Mouse (Mus musculus) CD4-positive, CD25-positive, alpha-beta regulatory T cell, adult 2 months (primary cell): ENCODE measurements around the gene Ankrd33b.
A peak's percentile ranks its signal among the peaks of the same experiment; 100 is the strongest.

Experiments
- DNase-seq: peaks from one replicate; pipeline ENCODE4 v3.0.0-alpha.2; 2012; ENCODE audit warnings: low read depth, low spot score

Gene Ankrd33b

DNA sequence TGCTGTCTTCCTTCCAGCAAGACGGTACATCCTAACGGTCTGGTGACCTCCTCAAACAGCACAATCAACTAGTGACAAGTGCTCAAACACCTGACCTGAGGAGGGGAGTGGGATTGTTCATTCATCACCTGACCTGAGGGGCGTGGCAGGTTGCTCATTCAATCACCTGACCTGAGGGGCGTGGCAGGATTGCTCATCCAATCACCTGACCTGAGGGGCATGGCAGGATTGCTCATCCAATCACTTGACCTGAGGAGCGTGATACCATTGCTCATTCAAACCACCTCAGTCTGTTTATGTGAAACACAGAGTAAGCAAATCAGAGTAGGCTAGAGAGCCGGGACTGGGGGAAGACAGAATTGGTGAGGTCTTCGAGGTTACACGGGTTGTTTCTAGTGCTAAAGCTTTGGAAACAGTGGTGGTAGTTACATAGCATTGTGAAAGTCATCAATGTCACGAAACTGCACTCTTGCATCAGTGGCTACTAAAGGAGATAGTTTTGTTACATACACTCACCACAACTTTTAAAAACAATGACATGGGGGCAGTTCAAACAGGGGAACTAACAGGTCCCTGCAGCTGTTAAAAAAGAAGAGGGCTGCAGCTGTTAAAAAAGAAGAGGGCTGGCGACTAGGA lies 28.8 kb downstream of the Ankrd33b start:
- no peak for DNase-seq

DNA sequence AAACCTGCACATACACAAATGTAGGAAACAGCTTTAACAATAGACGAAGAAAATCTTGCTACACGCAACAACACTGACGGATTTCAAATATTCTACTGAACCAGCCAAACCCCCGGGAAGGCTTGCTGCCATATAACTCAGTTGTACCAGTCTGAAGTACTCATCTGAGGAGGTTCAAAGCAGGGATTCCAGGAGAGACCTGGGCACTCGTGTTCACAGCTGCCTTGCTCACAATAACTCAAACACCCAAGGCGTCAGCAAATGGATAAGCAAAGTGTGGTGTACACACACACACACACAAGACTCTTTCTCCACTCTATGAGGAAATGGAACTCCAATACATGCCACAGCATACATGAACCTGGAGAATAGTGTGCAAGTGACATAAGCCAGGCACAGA lies 29.5 kb downstream of the Ankrd33b start:
- no peak for DNase-seq

GRCm38 (mm10) chr15:31337192-31337741 lies 30.3 kb downstream of the Ankrd33b start:
- DNase-seq, result no peak

- DNase-seq, result no peak
Observed at GRCm38 (mm10) chr15:31336685-31337084, 30.8 kb downstream of the Ankrd33b start.

DNA sequence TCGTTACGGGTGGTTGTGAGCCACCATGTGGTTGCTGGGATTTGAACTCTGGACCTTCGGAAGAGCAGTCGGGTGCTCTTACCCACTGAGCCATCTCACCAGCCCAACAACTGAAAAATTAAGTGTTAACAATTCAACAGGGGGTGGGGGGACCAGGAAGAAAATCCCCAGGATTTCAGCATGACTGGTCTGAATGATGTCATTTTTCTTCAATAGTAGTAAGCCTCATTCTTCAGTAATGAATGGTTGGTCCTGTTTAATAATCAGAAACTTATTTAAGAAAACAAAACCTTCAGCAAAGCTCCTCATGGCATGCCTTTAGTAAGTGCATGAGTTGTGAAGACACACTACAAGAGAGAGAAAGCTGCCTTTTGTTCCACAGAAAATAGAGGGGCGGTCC lies 32.7 kb downstream of the Ankrd33b start:
- no peak for DNase-seq

DNA sequence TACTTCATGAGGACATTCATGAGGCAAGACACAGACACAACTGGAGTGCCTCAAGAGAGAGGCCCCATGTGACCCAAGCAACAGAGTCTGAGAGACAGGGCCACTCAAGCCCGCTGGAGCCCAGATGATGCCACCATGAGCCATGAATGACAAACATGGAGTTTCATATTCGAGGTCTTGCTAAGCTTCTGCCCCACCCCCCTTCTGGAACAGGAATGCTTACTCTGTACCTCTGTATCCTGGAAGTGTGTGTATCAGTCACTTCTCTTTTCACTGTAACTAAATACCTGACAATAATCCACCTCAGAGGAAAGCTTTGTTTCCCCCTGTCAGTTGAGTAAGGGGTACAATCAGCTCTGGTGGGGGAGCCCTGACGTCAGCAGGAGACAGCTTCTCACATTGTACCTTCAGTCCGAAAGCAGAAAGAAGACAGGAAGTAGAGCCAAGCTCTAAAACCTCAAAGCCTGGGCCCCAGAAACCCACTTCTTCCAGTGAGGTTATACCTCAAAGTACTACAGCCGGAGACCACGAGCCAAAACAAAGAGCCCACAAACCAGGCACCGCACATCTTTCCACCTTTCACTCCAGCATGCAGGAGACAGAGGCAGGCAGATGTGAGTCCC lies 34.9 kb downstream of the Ankrd33b start:
- DNase-seq, result no peak

- no peak for DNase-seq
Observed at GRCm38 (mm10) chr15:31331742-31332141, 35.8 kb downstream of the Ankrd33b start.

DNA sequence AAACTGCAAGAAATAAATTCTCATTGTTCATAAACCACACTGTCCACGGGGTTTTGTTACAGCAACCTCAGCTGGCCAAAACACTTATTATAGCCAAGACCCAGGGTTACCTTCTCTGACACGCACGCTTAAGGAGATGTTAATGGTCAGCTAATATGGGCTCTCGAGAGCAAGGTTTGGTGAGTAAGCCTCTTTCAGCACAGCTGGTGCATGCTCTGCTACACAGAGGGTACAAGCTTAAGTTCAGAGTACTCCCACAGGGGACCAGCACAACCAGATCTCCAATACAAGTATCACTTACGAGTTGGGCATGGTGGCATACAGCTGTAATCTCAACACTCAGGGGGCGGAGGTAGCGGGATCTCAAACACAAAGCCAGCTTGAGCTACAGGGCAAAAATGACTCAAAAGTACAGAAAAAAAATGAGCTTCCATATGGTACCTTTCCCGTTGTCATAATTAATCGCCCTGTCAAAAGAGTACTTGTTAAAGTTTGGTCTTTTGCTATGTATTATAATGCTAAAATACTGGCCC lies 39.4 kb downstream of the Ankrd33b start:
- DNase-seq, result no peak

GRCm38 (mm10) chr15:31325660-31326354 lies 41.7 kb downstream of the Ankrd33b start:
- DNase-seq, result no peak

GRCm38 (mm10) chr15:31324551-31324950 lies 43.0 kb downstream of the Ankrd33b start:
- no peak for DNase-seq

GRCm38 (mm10) chr15:31323684-31324083 lies 43.8 kb downstream of the Ankrd33b start:
- peak; percentile 24 for DNase-seq

- peak; percentile 6 for DNase-seq
Observed at GRCm38 (mm10) chr15:31320598-31321377, 46.7 kb downstream of the Ankrd33b start.

GRCm38 (mm10) chr15:31319046-31319445 lies 48.5 kb downstream of the Ankrd33b start:
- no peak for DNase-seq

GRCm38 (mm10) chr15:31318158-31318955 lies 49.2 kb downstream of the Ankrd33b start:
- DNase-seq, result no peak

DNA sequence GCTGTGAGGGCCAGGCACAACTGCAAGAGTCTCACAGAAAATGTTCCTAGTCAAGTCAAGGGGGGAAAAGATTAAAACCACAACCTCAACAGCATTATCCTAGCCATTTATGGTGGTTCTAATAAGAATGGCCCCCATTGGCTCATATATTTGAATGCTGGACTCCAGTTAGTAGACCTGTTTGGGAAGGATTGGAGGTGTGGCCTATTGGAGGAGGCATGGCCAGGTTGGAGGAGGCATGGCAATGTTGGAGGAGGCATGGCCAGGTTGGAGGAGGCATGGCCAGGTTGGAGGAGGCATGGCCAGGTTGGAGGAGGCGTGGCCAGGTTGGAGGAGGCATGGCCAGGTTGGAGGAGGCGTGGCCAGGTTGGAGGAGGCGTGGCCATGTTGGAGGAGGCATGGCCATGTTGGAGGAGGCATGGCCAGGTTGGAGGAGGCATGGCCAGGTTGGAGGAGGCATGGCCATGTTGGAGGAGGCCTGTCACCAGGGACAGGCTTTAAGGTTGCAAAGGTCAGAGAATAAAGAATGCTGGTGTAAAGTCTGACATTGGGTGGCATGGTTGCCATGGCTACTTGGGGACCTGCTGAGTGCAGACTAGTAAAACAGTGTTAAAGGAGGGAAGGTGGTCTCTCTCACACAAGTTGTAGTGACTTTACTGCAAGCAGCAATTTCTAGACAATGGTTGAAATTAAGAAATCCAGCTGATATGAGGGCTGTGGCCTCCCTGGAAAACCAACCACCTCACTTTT lies 50.3 kb downstream of the Ankrd33b start:
- DNase-seq, result no peak

DNA sequence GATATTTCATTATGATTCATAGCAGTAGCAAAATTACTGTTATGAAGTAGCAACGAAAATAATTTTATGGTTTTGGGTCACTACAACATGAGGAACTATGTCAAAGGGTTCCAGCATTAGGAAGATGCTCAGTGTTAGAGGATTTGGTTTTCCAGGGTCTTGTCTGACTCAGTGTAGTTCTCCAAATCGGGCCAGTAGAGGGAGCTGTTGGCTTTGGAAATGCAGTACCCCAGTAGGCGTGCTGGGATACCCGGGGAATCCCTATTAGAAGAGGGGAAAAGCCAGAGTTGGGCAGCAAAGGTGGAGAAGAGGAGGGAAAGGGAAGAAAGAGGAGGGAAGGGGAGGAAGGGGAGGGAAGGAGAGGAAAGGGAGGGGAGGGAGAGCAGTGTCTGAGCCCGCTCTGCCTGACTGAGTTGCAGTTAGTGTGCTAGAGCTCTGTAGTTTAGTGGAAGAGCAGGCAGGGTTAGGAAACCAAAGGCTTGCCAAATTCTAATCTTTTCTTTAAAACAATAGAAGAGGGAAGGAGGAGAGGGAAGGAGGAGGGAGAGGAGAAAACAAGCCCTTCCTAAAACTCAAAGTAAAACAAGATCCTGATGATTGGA lies 51.8 kb downstream of the Ankrd33b start:
- peak; percentile 70 for DNase-seq

DNA sequence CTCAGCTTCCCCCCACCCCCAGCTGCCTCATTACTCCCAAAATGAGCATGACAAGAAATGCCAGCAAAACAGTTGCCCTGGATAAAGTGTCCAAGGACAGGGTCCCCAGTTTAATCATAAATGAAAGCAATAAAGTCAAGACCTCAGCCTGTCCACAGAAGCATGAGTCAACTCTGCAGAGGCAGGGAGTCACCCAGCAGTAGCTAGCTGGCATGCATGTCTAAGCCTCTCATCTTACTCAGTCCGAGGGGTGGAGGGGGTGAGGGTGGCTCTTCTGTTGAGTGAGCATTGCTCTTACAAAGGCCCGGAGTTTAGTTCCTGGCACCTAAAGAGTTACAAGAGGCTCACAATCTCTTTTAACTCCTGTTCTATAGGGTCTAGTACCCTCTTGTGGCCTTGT lies 55.5 kb downstream of the Ankrd33b start:
- no peak for DNase-seq

DNA sequence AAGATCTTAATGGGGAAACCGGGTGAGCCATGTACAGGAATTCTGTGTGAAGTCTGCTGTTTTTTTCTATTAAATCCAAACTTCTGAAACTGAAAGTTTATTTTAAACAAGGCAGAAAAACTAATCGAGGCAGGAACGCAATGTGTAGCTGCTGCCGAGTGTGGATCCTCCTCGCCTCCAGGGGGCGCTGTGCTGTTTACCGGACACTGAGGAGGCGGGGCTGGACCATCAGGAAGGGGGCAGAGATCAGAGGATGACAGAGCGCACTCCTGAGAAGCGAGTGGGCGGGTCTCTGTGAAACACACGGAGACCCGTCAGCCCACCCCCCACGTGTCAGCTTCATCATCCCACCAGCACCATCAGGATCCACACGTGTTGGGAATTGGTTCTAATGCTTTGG lies 58.0 kb downstream of the Ankrd33b start:
- DNase-seq, result peak; percentile 33

DNA sequence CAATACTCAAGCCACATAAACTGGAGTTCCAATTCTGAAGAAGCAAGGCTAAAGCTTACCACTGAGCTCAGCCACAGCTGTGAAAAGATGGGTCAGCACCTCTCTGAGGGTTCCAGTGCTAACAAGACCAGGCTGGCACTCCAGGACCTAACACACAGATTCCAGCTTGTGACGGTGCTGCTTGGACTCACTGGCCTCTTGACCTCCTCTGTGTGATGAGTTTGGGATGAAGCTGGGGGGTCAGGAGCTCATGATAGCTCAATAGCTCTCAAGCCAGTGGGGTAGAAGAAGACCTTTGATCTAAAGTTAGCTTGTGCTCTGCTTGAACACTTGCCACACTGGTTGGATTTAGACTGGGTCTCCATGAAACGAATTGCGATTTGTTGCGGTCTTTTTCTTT lies 60.8 kb downstream of the Ankrd33b start:
- DNase-seq, result no peak

DNA sequence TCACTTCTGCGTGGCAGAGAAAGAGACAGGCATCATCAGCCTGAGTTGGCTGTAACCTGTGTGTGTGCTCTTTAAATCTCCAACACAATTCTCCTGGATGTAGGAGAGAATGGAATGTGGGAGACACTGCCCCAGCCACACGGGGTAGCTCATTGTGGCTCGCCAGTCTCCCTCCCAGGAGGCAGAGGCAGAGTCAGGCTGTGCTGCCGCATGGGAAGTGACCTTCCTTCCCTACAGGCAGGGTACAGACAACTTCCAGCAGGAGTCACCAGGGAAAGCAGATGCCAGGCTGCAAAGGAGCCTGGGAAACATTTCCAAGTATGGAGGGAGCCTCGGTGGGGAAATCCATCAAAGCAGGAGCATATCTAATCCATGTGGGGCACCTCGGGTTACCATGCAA lies 62.3 kb downstream of the Ankrd33b start:
- no peak for DNase-seq
